Mouse (Mus musculus) layer of hippocampus, postnatal 36 days (tissue): ENCODE data around the gene Slc22a20. TPM values are rescaled to one million over a fixed set of nuclear protein-coding genes. Genes with fewer than 3 reads are reported as not detected.

Experiments
- DNase-seq, 2 experiments: peaks; one replicate each; pipeline ENCODE4 v3.0.0; 2022
- total RNA-seq, 2 experiments: library from RNA; stranded (reverse); gene quantifications; 2 replicates each; pipeline ENCODE4 v1.2.3; 2021

The Slc22a20 gene
- total RNA-seq, 2 experiments from 2014 or later, result not detected

DNA sequence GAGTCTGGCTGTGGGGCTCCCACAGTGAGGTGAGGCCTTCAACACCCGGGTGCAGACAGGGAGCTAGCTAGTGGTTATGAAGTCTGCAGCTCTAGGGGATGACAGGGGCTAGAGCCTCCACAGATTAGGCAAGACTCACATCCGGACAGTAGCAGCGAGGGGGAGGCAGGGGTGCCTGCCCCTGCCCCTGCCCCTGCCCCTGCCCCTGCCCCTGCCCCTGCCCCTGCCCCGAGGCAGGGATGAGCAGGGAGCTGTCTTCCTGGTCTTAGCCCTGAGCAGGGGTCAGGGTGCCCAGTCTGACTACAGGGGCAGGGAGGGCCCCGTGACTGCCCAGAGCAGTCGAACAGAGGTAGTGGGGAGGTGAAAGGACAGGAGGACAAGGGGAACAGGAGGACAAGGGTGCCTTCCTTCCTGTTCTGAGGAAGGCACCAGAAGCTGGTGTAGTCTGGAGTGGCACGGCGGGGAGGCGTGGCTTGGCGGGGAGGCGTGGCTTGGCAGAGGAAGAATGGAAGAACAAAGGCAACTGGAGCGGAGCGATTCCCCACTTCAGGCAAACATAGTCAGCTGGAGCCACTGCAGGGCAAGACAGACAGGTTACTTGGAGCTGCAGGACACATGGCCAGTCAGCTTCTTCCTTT, 3.0 kb upstream of the Slc22a20 start:
- DNase-seq, result peak; percentile 51 to 60

DNA sequence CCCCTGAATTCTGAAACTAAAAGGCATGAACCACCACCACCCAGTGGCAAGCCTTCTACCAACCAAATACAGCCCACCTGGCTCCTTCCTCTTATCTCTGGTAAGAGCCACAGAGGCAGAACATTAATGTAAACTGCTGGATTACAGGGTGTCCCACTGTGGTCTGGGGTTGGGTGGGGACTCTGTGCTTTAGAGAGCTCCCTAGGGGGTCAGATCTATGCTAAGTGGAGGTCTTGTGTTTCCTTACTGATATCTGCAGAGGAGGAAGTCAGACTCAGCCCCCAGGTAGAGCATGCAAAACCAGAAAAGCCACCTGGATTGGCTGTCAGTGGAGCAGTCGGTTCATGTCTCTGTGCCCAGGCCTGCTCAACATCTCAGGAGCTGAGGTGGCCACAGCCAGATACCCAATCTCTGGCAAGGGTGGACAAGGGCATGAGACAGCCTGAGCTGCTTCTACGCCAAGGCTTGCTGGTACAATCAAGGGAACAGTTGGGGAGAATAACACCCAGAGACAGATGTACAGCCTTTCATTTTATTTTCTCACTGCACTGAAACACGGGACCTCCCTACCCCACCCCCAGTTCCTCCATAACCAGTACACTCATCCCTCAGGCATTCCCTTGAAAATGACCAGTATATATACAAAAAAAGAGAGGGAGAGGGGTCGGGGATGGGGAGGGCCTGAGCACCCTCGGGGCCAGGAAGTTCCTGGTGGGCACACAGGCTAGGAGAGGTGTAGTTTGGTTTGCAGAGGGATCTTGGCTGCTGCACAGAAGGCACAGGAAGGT, 2.3 kb upstream of the Slc22a20 start:
- DNase-seq, result no peak

DNA sequence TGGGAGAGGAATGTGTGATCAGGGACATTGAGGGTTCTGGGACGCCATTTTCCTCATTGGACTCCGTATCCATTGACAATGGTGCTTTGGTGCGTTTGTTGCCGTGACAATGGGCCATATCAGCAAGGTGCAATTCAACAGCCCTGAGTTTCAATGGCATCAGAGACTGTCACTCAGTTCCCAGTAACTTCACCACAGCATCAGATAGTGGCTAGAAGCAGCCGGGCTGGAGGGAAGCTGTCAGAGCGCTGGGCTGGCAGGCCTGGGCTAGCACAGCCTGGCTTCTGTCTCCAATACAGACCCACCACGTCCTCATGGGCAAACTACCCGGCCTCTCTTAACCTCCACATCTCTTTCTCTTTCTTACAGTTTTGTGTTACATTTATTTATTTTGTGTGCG, 5.5 kb downstream of the Slc22a20 start:
- DNase-seq, result no peak

DNA sequence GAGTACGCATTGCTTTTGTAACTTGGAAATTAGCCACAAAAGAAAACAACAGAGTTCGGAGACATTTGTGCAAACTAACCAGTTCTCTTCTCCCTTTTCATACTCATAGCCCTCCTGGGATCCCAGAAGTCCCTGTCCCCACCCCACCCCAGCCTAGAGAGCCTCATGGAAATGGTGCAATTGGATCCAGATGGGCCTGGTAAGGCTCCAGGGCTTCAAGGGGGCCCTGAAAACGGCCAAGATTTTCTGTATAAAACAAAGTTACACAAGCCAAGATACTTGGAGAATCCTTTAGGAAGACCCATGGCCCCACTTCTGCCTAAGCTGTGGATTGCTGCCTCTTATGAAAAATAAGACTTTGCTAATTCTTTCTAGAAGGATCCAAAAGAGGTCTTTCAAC, 8.2 kb downstream of the Slc22a20 start:
- DNase-seq, result no peak

DNA sequence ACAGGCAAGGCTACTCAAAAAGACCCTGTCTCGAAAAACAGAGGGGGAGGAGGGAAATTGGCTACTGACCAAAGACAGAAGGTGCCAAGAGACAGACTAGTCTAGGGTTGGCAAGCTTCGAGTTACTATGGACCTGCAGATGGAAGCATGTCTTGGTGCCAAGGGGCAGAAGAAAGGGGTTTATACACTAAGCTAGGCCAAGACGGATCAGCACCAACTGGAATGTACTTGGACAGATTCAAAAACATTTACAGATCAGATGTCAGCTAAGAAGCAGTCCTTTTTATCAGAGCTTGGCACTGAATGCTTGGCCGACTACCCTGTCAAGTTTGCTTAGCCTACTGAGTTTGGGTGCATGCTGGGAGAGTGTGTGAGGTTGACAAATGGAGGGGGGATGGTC, 10.3 kb downstream of the Slc22a20 start:
- DNase-seq, result peak; percentile 23 to 38

DNA sequence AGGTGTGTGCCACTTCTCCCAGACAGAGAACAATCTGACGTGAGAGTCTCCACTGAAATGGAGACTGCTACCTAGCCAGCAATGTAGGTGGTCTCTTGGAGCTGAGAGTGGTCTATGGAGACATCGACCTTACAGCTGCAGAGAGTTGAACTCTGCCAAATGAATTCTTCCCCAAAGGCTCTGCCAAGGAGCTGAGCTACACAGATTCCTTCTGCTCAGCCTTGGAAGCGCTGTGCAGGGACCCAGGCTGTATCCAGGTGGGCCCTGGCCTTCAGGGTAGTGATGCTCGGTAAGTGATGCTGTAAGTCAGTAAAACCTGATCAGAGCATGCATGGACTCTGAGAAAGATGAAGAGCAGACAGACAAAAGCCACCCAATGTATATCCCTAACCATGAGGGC, 10.8 kb downstream of the Slc22a20 start:
- no peak for DNase-seq

GRCm38 (mm10) chr19:5967664-5968063, 18.3 kb downstream of the Slc22a20 start:
- DNase-seq, result no peak

DNA sequence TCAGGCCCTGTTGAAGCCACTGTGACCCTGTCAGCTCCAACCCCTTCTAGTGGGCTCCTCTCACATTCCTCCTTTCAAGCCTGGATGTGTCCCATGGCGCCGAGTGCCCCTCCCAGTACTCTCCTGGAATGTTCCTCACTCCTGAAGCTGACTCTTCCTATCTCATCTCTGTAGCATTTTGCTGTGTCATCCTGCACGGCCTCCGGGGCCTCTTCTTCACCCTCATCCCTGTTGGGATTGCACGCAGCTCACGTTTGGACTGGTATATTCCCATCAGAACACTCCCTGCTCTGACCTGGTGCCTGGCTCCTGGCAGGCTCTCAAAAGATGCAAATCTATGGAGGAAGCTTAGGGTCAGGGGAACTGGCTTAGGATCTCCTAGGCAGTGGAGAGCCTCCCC, 19.2 kb downstream of the Slc22a20 start:
- no peak for DNase-seq

- no peak for DNase-seq
Observed at GRCm38 (mm10) chr19:5965910-5966309, 20.0 kb downstream of the Slc22a20 start.

DNA sequence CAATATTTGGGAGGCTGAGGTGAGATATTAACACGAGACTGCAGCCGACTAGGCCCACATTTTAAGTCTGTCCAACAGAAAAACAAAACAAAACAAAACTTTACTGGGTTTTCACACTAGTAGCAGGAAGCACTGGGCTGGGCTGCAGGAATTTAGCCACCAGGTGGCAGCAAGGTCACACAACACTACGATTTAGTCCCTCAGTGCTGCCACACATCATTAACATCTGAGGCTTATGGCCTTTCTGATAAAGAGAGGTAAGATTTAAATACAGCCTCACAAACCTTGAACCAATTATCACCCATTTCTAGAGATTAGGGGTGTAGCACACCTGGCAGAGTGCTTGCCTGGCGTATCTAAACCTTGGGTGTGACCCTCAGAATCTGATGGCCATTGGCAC, 20.7 kb downstream of the Slc22a20 start:
- DNase-seq, result peak; percentile 52 to 60

DNA sequence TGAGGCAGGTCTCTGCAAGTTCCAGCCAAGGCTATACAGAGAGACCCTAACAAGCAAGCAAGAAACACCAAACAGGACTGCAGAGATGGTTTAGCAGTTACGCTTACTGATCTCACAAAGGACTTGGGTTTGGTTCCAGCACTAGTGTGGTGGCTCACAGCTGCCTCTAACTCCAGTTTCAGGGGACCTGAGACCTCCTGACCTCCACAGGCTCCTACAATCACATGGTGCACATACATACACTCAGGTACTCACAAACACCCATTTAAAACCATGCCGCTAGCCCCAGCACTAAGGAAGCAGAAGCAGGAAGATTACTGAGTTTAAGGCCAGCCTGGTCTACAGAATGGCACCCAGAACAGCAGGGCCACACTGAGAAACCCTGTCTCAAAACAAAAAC, 21.1 kb downstream of the Slc22a20 start:
- no peak for DNase-seq

DNA sequence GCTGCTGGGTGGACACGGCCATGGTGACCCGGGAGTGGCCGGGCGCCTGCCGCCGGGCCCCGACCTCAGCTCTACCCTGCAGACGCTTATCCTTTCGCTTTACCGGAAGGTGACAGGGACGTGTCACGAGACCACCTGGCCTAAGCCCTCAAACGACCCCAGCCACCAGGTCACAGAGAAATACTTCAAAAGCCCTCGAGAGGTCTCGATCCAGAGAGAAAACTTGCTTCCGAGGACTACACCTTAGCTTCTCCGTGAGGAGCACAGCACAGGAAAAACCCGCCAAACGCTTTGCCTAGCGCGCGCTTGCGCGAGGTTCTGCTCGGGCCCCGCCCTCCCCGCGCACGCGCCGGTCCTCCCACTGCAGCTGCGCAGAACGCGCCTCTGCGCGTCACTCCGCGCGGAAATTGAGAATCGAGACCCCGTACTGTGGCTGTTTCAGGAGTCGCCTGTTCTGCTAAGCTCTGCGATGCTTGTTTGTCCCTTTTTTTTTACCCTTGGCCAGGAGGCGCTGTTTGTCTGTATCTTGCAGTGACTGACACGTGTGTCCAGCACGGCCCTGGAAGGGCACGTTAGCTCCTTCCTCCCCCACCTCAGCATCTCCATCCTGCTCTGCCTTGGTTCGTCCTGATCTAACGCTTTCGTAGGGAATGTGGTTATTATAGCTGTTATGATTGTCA, 21.9 kb downstream of the Slc22a20 start, which contains the start of gene Pola2:
Gene Pola2 (minus strand): TSS at position 320 of the 680 bp plus-strand sequence.
- peak; percentile 86 to 87 for DNase-seq

DNA sequence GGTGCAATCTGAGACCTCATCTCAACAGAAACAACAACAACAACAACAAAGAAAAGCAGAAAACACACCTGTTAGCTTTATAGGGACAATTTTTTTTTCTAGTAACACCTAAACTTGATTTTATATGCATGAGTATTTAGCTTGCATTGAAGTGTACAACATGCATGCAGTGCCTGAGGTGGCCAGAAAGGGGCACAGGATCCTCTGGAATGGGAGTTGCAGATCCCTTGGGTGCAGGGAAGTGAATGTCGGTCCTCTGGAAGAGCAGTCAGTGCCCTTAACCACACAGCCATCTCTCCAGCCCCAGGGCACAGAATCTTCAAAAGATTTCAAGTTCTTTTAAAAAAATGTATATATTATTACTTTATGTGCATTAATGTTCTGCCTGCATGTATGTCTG, 23.3 kb downstream of the Slc22a20 start:
- no peak for DNase-seq

DNA sequence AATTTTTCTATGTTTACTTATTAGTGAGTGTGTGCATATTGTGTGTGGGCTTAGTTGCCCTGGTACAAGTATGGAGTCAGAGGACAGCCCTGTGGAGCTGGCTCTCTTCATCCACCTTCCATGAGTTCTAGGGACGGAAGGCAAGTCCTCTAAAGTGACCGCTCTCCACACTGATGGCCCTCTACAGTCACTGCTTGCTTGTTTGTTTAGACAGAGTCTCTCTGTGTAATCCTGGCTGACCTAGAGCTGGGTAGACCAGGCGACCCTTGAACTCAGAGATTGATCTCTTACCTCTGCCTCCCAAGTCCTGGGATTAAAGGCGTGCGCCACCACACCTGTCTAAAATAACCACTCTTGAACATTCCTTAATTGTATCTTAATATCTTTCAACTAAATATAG, 28.6 kb downstream of the Slc22a20 start:
- DNase-seq, result no peak

GRCm38 (mm10) chr19:5956685-5957084, 29.3 kb downstream of the Slc22a20 start:
- peak; percentile 59 to 70 for DNase-seq

DNA sequence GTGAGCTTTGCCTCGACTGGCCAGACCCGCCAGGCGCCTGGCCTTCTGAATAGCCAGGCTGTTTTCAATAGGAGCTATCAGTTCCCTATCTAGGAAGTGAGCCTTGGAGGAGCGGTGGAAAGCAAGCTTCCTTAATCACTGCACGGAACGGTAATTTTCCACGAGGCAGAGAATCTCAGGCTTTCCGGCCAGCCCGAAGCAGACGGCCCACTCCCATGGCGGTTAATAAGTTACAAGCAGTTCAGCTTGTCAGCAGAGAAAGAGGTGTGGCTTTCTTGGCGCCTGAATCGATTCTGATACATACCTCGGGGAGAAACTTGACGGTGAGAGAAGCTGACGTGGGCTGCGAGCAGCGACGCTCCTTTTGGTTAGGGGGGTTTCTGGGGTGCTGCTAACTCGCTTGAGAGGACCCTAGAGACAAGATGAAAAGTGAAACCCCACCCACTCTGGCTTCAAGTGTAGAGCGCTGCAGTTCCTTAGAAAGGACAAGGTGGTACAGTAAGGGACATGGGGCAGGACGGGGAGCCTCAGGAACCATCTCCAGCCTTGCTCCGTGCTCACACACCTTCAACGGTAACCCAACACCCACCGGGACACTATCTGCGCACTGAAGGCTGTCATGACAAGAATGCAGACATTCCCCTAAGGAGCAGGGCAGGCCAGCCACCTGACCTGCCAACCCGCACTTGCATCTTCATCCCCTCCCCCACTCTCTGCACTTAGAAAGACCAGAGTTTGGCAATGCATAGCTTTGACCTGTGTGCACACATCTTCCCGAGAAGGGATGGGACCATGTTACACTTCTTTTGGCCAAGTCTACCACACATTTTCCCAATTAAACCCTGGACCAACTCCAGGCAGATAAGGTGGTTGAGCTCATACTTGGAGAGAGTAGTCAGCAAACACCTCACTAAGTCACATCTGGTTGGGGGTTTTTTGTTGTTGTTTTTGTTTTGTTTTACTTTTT, 30.0 kb downstream of the Slc22a20 start:
- DNase-seq, result no peak

- DNase-seq, result no peak
Observed at GRCm38 (mm10) chr19:5954936-5955335, 31.0 kb downstream of the Slc22a20 start.

GRCm38 (mm10) chr19:5954031-5954710, 31.8 kb downstream of the Slc22a20 start:
- DNase-seq, result no peak

- no peak for DNase-seq
Observed at GRCm38 (mm10) chr19:5953201-5953770, 32.7 kb downstream of the Slc22a20 start.

GRCm38 (mm10) chr19:5952071-5952691, 33.8 kb downstream of the Slc22a20 start:
- no peak for DNase-seq

DNA sequence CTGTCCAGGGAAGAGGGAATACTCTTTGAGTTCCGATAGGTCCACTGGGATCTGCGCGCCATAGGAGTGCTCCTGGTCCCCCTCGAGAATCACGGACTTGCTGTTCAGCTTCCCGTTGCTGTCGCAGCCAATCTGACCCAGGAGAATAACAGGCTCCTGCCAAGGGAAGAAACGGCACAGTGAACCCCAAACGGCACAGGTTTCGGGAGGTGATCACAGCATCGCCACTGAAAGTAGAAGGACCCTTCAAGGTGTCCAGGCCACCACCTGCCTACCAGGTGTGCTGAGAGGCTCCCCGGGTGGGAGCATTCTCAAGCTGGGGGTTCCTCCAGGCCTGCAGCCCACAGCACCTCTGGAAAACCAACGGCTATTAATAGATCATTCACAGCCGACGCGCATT, 34.3 kb downstream of the Slc22a20 start:
- DNase-seq, result no peak
